Mouse (Mus musculus) naive thymus-derived CD4-positive, alpha-beta T cell, adult 5 months (primary cell): Measurements from ENCODE around the gene E4f1. TPM values are rescaled to one million over a fixed set of nuclear protein-coding genes. Genes with fewer than 3 reads are reported as not detected.

Source experiments
- polyA plus RNA-seq: library from polyadenylated mRNA; unstranded; fragments of 100-300 nt; shearing (Covaris generic); gene quantifications from one replicate; pipeline ENCODE4 v1.2.1, GENCODE M21; 2017

E4f1 gene
- polyA plus RNA-seq, result 144 TPM

DNA sequence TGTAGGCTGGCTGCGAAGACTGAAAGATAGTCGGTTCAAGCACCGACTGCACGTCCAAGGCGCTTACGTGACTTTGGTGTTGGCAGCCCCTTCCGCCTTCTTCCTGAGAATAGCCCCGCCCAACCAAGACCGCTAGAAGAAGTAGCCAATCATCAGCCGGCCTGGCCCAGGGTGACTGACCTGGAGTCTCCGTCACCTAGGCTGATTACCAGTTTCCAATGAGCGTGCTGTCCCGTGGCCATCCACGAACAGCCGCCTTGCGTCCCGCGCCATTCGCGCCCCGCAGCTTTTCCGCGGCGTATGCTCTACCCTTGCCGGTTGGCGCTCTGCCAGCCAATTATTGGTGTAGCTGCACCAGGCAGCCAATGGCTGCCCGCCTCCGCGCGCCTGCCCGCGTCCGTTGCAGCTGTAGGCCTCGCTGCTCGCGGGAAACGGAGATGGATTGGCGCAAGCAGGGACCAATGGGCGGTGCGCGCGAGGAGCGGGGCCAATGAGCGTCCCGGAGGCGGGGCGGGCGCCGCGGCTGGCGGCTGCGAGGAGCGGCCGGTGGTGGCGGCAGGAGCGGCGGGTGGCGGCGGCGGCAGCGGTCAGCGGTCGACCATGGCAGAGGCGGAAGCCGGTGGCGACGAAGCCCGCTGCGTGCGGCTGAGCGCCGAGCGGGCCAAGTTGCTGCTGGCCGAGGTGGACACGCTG, at the start of gene E4f1, which contains the start of gene Pgp:
Gene E4f1 (minus strand): TSS at position 404 of the 693 bp plus-strand sequence.
Gene Pgp (plus strand): TSS at position 483 of the 693 bp plus-strand sequence.

DNA sequence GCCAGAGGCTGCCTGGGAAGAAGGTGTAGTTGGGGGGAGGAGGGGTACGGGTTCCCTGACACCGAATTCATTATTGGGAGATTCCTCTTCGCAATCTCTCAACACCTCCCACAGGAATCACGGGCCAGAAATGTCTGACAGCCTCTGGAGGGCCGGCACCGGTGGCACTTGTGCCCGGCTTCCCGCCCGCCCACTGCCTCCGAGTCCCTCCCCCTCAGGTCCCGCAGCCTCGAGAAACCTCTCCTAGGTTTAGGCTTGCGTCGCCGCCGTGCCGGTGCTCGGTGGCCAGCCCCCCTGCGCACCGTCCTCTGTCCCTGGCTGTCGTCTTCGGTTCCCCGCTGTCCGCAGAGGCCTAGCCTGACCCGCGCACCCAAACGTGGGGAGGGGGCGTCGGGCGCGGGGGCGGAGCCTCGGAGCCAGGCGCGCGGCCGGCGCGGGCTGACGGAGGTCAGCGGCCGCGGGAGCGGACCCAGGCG, 18.1 kb upstream of the E4f1 start, which contains the start of gene Caskin1:
Gene Caskin1 (plus strand): TSS at position 416 of the 476 bp plus-strand sequence.

DNA sequence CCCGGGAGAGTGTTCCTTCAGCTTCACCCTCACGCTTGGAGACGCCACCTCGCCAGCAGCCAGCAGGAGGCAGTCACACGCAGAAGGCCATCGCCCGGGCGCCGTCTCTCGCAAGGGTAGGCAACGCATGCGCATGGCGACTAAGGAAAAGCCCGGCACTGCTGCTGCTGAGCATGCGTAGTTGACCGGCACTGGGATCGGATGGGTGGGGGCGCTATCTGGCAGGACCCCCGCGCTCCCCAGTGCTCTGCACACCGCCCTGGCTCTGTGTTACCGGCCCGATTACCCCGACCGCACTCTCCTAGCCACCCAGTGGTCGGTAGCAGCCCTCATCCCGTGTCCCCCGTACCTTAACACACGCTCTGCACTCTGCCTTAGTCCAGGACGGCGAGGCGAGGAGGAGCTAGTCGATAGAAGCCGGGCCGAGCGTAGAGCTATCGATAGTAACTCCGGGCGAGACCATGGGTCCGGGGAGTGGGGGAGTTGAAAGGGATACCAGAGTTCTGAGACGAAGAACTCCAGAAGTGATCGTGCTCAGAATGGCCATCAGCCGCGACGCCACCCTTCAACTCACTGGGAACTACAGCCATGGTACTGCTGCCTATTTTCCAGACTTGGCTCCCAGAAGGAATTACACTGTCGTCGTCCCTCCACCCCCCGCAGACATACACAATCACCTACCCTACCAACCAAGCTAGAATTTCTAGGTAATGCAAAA, 8.7 kb upstream of the E4f1 start, which contains the start of gene Mlst8:
Gene Mlst8 (minus strand): TSS at position 416 of the 718 bp plus-strand sequence.

DNA sequence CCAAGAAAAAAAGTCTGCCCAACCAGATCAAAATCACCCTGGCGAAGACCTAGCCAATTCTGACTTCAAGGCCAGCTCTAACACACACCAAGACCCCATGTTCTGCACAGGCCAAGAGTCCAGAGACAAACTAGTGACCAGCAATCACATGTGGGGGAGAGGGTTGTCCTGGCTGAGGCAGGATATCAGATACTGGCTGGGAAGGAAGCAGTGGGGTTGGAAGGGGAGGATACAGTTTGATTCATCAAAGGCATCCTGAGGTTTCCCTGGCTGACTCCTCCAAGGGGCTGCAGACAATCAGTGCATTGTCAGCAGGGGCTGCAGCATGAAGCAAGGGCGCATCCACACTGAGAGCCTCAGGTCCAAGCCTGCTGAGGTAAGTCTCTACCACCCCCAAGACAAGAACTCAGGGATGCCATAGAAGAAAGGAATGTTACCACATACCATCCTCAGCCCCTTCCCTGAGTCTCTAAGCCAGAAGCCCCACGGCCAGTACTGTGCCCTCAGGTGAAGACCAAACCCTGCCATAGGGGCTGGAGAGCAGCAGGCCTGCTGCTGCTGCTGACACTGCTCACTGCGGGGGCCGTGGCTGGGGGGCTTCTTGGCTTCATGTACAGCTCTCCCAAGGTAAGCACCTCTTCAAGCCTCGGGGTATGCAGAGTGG, 3.6 kb upstream of the E4f1 start, which contains the start of gene Bricd5:
Gene Bricd5 (plus strand): TSS at position 273 of the 664 bp plus-strand sequence.

DNA sequence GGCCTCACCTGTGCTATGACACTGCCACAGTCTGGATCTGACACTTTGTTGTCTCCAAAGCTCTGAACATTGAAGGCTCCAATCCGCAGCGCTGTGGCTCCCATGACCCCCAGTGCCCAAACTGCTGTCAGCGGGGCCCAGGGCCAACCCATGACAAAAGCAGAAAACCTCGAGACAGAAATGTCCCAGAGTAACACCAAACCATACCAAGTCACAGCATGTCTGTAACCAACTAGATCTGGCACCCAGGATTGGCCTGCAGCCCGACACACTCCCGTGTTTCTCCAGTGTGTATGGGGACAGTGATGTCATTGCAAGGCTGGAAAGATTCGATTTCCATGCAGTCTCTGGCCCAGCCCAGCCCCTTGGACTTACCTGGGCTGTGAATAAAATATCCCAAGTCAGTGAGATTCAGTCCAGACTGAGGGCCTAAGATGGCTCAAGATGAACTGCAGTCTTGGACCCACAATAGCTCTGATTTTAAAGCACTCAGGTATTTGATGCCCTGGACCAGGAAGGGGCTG, 27.4 kb downstream of the E4f1 start, which contains the start of gene Dnase1l2:
Gene Dnase1l2 (minus strand): TSS at position 474 of the 524 bp plus-strand sequence.

DNA sequence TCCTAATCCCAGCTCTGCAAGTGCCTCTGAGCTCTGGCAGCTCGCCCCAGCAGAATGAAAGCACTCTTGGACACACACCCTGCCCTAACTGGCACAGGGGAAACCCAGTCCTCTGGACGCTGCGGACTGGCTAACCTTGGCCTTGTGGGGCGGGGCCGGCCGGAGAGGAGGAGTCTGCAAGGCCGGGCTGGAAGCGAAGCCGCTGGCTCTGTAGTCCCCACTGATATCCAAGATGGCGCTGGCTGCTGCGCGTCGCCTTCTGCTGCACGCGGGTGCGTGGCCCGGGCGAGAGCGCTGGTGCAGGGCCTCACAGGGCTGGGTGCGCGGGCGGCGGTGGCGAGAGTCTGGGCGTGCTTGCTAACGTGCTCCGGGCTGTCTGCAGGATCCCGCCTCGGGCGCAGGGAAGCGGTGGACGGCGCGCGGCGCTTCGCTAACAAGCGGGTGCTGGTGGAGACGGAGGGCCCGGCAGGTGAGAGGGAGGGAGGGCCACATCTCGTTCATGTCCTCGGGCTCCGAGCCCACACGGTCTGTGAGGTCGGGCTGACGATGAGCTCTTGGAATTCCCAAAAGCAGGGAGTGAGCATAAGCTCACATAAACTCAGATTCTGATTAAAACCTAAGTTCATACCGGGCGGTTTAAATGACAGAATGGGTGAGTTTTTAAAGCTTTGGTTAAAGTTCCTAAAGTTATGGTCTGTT, 43.5 kb downstream of the E4f1 start, which contains the start of gene Eci1:
Gene Eci1 (plus strand): TSS at position 171 of the 699 bp plus-strand sequence.

DNA sequence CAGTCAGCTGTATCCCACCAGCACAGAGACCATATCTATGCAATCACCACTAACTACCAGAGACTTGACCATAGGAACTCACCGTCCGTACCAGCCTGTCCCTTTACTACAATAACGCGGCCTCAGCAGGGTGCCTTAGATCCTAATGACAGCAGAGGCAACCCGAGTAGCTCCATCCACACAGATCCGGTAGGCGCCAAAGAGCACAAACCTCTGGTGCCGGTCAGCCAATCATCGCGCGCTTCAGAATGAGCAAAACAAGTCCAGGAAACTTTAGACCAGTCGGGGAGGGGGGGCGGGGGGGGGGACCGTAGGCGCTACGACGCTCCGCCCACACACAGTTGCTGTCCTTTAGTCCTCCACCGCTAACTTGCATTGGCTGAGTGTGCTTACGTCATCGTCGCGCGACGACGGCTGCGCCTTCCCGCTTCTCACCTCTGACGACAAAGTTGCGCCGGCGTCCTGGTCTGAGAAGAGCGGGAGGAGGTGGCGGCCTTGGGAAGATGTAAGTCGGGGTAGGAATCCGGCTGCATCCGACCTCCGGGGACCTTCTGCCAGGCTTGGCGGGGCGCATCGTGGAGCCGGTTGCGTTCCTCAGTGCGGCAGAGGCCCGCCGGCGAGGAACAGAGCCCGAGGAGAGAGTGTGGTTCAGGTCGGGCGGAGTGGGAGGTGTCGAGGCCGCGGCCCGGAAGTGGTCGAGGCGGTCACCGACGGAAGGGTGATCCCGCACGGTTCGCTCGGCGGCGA, 55.7 kb downstream of the E4f1 start, which contains the start of gene Rnps1:
Gene Rnps1 (plus strand): TSS at position 336 of the 747 bp plus-strand sequence.

Other genes starting within 250 kb of the E4f1 start
- gene Tedc2, start 249.5 kb downstream of the E4f1 start, polyA plus RNA-seq, result 1.1 TPM
- 1.9 TPM for gene Ccnf, start 218.8 kb downstream of the E4f1 start, polyA plus RNA-seq
- gene Abca17, start 119.2 kb downstream of the E4f1 start, polyA plus RNA-seq, result 0.15 TPM
- gene Abca3, start 118.4 kb downstream of the E4f1 start, polyA plus RNA-seq, result 32.3 TPM
- gene Rnps1, start 55.7 kb downstream of the E4f1 start, polyA plus RNA-seq, result 284 TPM
- 34.1 TPM for gene Eci1, start 43.7 kb downstream of the E4f1 start, polyA plus RNA-seq
- 2.0 TPM for gene Dnase1l2, start 27.2 kb downstream of the E4f1 start, polyA plus RNA-seq
- gene Pgp, start 79 bp upstream of the E4f1 start, polyA plus RNA-seq, result 18.9 TPM
- not detected for gene Bricd5, start 3.6 kb upstream of the E4f1 start, polyA plus RNA-seq
- gene Mlst8, start 8.8 kb upstream of the E4f1 start, polyA plus RNA-seq, result 24.2 TPM
- 0.16 TPM for gene Caskin1, start 18.3 kb upstream of the E4f1 start, polyA plus RNA-seq
- 68.1 TPM for gene Traf7, start 57.6 kb upstream of the E4f1 start, polyA plus RNA-seq
- 1.1 TPM for gene Rab26, start 63.9 kb upstream of the E4f1 start, polyA plus RNA-seq
- 58.8 TPM for gene Pkd1, start 79.5 kb upstream of the E4f1 start, polyA plus RNA-seq
- gene Tsc2, start 162.3 kb upstream of the E4f1 start, polyA plus RNA-seq, result 44.1 TPM
- gene Nthl1, start 162.4 kb upstream of the E4f1 start, polyA plus RNA-seq, result 3.7 TPM
- gene Slc9a3r2, start 180.0 kb upstream of the E4f1 start, polyA plus RNA-seq, result 0.20 TPM
- not detected for gene Npw, start 188.1 kb upstream of the E4f1 start, polyA plus RNA-seq
- 23.2 TPM for gene Zfp598, start 199.4 kb upstream of the E4f1 start, polyA plus RNA-seq
- not detected for gene Syngr3, start 219.6 kb upstream of the E4f1 start, polyA plus RNA-seq
- 33.4 TPM for gene Gfer, start 225.8 kb upstream of the E4f1 start, polyA plus RNA-seq
- 1.3 TPM for gene Noxo1, start 225.9 kb upstream of the E4f1 start, polyA plus RNA-seq
- gene Tbl3, start 237.3 kb upstream of the E4f1 start, polyA plus RNA-seq, result 53.1 TPM
- gene Rnf151, start 247.8 kb upstream of the E4f1 start, polyA plus RNA-seq, result not detected
- gene Rps2, start 247.8 kb upstream of the E4f1 start, polyA plus RNA-seq, result 1,119 TPM